Mouse (Mus musculus): ENCODE results near the gene Atp5d. TPM values are rescaled to one million over a fixed set of nuclear protein-coding genes. Genes with fewer than 3 reads are reported as not detected.

Gene Atp5d
- polyA plus RNA-seq, 1 experiment, result 709 TPM

DNA sequence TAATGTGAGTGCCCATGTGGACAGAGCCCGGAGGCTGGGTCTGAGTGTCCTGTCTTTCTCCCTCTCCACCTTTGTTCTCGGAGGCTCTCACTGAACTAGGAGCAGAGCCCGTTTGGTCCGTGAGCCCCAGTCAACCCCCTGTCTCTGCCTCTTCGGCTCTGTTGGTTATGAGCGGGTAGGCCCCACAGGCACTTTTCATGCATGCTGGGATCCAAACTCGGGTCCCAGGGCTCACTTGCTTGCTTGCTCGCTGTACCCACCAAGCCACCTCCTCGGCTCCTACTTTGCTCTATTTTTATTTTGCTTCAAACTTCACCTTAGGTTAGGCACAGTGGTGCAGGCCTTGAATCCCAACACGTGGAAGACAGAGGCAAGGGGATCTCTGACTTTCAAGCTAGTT, 49.3 kb downstream of the Atp5d start:
- WGBS, result 90% methylated on average over 10 of the region's 10 CpGs
- no peak for TF ChIP-seq POLR2A (IDR thresholded peaks at IDR 0.05; ENCODE audit: borderline replicate concordance, extremely low read depth, low read depth, low read length)
- TF ChIP-seq CTCF (IDR thresholded peaks at IDR 0.05; ENCODE audit: insufficient read depth, low read length), result no peak

DNA sequence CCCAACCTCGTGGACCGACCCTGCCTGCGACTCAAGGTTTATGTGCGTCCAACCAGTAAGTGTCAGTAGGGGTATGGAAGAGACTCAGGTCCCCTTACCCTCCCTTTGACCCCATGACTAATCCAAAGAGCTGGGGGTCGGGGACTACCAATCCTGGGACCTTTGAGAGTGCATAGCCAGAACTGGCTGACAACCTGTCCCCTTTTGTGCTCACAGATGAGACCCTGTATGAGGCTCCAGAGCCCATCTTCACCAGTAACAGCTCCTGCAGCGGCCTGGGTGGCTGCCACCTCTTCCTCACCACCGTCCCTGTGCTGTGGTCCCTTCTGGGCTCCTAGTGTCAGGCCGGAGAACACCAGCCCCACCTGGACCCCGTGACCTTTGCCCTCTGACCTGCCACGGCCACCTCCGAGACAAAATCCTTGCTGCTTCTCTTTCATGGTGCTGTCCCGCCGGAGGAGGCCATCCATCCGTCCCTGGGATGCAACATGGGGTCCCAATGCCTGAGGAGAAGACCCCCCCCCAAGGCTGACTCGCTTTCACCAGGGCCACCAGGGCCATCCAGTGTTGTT, 50.1 kb downstream of the Atp5d start:
- TF ChIP-seq CTCF (IDR thresholded peaks at IDR 0.05; ENCODE audit: insufficient read depth, low read length) (no peak), POLR2A (IDR thresholded peaks at IDR 0.05; ENCODE audit: borderline replicate concordance, extremely low read depth, low read depth, low read length) (no peak)
- no peak for DNase-seq
- H3K4me3 ChIP-seq (replicated peaks; ENCODE audit: extremely low read depth, low read depth, low read length), result no peak overlapping the region
- H3K4me1 ChIP-seq (ENCODE audit: control insufficient read depth, insufficient read depth, low read length), result 0 out of 2 replicates have a peak, but pooled peaks cover 2% of the 10 kb centered on the region
- 90% methylated on average over 15 of the region's 15 CpGs for WGBS

More for the DNA sequence above, 49.3 kb downstream of the Atp5d start:
- no peak overlapping the region for H3K4me3 ChIP-seq (replicated peaks; ENCODE audit: extremely low read depth, low read depth, low read length)
- 0 out of 2 replicates have a peak, but pooled peaks cover 2% of the 10 kb centered on the region for H3K4me1 ChIP-seq (ENCODE audit: control insufficient read depth, insufficient read depth, low read length)
- no peak for DNase-seq

DNA sequence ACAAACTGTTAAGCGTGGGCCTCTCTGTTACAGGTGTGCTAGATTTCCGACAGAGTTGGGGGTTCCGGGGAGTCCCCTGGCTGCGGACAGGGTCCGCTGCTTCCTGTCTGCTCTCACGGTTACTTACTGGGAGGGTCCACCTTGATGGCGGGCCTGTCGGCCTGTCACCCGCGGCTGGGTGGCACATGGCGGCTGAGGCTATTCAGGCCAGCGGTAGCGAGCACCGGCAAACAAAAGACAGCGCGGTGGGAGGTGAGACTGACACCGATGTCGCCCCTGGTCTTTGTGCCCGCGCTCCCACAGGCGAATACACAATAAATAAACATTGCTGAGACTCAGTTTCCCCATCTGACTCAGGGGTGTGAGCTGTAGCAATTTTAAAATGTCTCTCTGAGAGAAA, 51.6 kb downstream of the Atp5d start:
- DNase-seq, result no peak
- H3K4me1 ChIP-seq (ENCODE audit: control insufficient read depth, insufficient read depth, low read length), result 0 out of 2 replicates have a peak, but pooled peaks cover 2% of the 10 kb centered on the region
- WGBS, result 16% methylated on average over 21 of the region's 21 CpGs
- TF ChIP-seq CTCF (IDR thresholded peaks at IDR 0.05; ENCODE audit: insufficient read depth, low read length), result no peak
- TF ChIP-seq POLR2A (IDR thresholded peaks at IDR 0.05; ENCODE audit: borderline replicate concordance, extremely low read depth, low read depth, low read length), result no peak
- H3K4me3 ChIP-seq (replicated peaks; ENCODE audit: extremely low read depth, low read depth, low read length), result no peak overlapping the region

DNA sequence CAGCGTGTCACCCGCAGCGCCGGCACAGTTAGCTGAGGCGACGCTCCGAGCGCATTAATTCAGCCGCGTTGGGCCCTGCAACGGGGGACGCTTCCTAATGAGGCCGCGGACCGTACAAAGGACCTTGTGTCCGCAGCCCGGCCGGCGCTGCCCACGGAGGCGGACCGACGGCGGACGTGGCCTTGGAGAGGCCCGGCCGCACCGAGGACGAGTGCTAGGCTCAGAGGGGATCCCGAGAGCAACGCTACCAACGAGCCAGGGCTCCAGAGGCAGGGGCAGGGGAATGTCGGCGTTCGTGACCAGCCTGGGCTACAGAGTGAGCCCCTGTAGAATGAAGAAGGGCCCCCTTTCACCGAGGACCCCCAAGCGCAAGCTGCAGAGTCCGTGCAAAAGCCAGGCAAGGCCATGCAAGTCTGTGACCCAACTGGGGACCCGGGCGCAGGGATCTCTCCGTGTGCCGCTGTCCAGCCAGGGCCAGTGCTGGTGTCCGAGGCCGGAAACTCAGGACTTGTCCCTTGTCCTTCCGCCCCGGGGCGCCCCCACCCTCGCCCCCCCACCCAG, 52.1 kb downstream of the Atp5d start:
- peak; percentile 31 for DNase-seq
- 2% methylated on average over 48 of the region's 48 CpGs for WGBS
- H3K4me1 ChIP-seq (ENCODE audit: control insufficient read depth, insufficient read depth, low read length), result 0 out of 2 replicates have a peak, but pooled peaks cover 2% of the 10 kb centered on the region
- peak overlapping the region; percentile 11 for H3K4me3 ChIP-seq (replicated peaks; ENCODE audit: extremely low read depth, low read depth, low read length)
- TF ChIP-seq POLR2A (IDR thresholded peaks at IDR 0.05; ENCODE audit: borderline replicate concordance, extremely low read depth, low read depth, low read length) (no peak), CTCF (IDR thresholded peaks at IDR 0.05; ENCODE audit: insufficient read depth, low read length) (no peak)

DNA sequence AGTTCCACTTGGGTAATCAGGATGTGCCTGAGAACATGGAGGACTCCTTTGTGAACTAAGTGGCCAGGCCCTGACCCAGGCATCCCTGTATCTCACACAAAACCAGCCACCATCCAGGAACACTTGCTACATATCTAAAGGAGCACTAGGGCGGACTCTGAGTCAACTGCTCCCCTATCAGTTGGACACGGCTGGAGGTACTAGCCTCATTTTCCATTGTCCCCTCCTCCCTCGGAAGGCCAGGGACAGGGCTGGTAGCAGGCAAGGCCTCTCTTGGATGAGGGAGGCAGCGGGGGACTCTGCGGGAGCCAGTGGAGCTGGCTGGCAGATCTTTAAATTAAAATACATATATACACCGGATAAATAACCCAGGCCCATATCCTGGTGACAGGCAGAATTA, 55.5 kb downstream of the Atp5d start:
- H3K4me3 ChIP-seq (replicated peaks; ENCODE audit: extremely low read depth, low read depth, low read length), result no peak overlapping the region
- WGBS, result 91% methylated on average over 6 of the region's 6 CpGs
- DNase-seq, result no peak
- TF ChIP-seq CTCF (IDR thresholded peaks at IDR 0.05; ENCODE audit: insufficient read depth, low read length), result no peak
- no peak for TF ChIP-seq POLR2A (IDR thresholded peaks at IDR 0.05; ENCODE audit: borderline replicate concordance, extremely low read depth, low read depth, low read length)
- 0 out of 2 replicates have a peak, but pooled peaks cover 2% of the 10 kb centered on the region for H3K4me1 ChIP-seq (ENCODE audit: control insufficient read depth, insufficient read depth, low read length)

DNA sequence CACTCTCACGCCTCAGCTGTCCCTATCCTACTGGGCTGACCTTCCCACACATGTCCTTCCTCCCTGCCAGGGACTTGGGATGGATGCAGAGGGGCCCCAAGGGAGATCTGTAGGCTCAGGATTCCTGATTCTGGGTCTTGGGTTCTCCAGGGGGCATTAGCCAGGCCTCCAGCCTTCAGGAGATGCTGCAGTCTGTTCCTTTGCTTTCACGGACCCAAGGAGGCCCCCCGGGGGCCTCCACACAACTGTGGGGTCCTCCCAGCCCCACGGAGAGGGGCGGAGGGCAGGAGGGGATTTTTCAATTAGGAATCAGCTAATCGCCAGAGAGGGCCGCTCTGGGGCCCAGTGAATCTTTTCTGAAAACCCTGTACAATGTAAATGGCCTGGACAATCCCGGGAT, 56.0 kb downstream of the Atp5d start:
- 74% methylated on average over 8 of the region's 8 CpGs for WGBS
- Histone ChIP-seq H3K4me1 (ENCODE audit: control insufficient read depth, insufficient read depth, low read length) (0 out of 2 replicates have a peak, but pooled peaks cover 2% of the 10 kb centered on the region), H3K4me3 (replicated peaks; ENCODE audit: extremely low read depth, low read depth, low read length) (no peak overlapping the region)
- TF ChIP-seq CTCF (IDR thresholded peaks at IDR 0.05; ENCODE audit: insufficient read depth, low read length) (no peak), POLR2A (IDR thresholded peaks at IDR 0.05; ENCODE audit: borderline replicate concordance, extremely low read depth, low read depth, low read length) (no peak)
- DNase-seq, result no peak

Other genes starting within 250 kb of the Atp5d start
- gene Cfd, start 247.8 kb upstream of the Atp5d start, polyA plus RNA-seq (2012; rRNA removed), result 297 and 1,797 TPM in 2 replicates
- gene Med16, start 229.7 kb upstream of the Atp5d start, polyA plus RNA-seq (2012; rRNA removed), result 76.2 and 79.1 TPM in 2 replicates
- not detected in 2 replicates for gene Gm26602, start 227.8 kb upstream of the Atp5d start, polyA plus RNA-seq (2012; rRNA removed)
- gene Kiss1r, start 221.7 kb upstream of the Atp5d start, polyA plus RNA-seq (2012; rRNA removed), result 20.9 and 24.4 TPM in 2 replicates
- 129 and 162 TPM in 2 replicates for gene R3hdm4, start 217.4 kb upstream of the Atp5d start, polyA plus RNA-seq (2012; rRNA removed)
- gene Arid3a, start 211.6 kb upstream of the Atp5d start, polyA plus RNA-seq (2012; rRNA removed), result 7.8 and 8.6 TPM in 2 replicates
- 33.5 and 35.5 TPM in 2 replicates for gene Wdr18, start 178.5 kb upstream of the Atp5d start, polyA plus RNA-seq (2012; rRNA removed)
- gene Grin3b, start 167.9 kb upstream of the Atp5d start, polyA plus RNA-seq (2012; rRNA removed), result 0.33 TPM in 1 of 2 replicates, not detected in the other
- 294 and 318 TPM in 2 replicates for gene Tmem259, start 154.3 kb upstream of the Atp5d start, polyA plus RNA-seq (2012; rRNA removed)
- gene Cnn2, start 150.0 kb upstream of the Atp5d start, polyA plus RNA-seq (2012; rRNA removed), result 387 and 395 TPM in 2 replicates
- 31.4 and 38.2 TPM in 2 replicates for gene Abca7, start 142.1 kb upstream of the Atp5d start, polyA plus RNA-seq (2012; rRNA removed)
- gene Arhgap45, start 122.0 kb upstream of the Atp5d start, polyA plus RNA-seq (2012; rRNA removed), result 102 and 103 TPM in 2 replicates
- 199 and 208 TPM in 2 replicates for gene Polr2e, start 98.8 kb upstream of the Atp5d start, polyA plus RNA-seq (2012; rRNA removed)
- 581 and 623 TPM in 2 replicates for gene Gpx4, start 91.5 kb upstream of the Atp5d start, polyA plus RNA-seq (2012; rRNA removed)
- gene Sbno2, start 33.1 kb upstream of the Atp5d start, polyA plus RNA-seq (2012; rRNA removed), result 83.7 and 85.8 TPM in 2 replicates
- 161 and 168 TPM in 2 replicates for gene Stk11, start 22.8 kb upstream of the Atp5d start, polyA plus RNA-seq (2012; rRNA removed)
- gene Cbarp, start 2.2 kb downstream of the Atp5d start, polyA plus RNA-seq (2012; rRNA removed), result 29.9 and 31.5 TPM in 2 replicates
- 110 and 150 TPM in 2 replicates for gene Midn, start 9.6 kb downstream of the Atp5d start, polyA plus RNA-seq (2012; rRNA removed)
- gene Cirbp, start 27.4 kb downstream of the Atp5d start, polyA plus RNA-seq (2012; rRNA removed), result 162 and 200 TPM in 2 replicates
- gene 1600002K03Rik, start 34.3 kb downstream of the Atp5d start, polyA plus RNA-seq (2012; rRNA removed), result 11.2 and 14.0 TPM in 2 replicates
- 3.6 and 4.7 TPM in 2 replicates for gene Efna2, start 40.9 kb downstream of the Atp5d start, polyA plus RNA-seq (2012; rRNA removed)
- gene Mum1, start 87.8 kb downstream of the Atp5d start, polyA plus RNA-seq (2012; rRNA removed), result 39.6 and 42.0 TPM in 2 replicates
- gene Ndufs7, start 110.5 kb downstream of the Atp5d start, polyA plus RNA-seq (2012; rRNA removed), result 421 and 497 TPM in 2 replicates
- gene Gamt, start 122.4 kb downstream of the Atp5d start, polyA plus RNA-seq (2012; rRNA removed), result 26.4 and 29.7 TPM in 2 replicates
- gene Dazap1, start 122.9 kb downstream of the Atp5d start, polyA plus RNA-seq (2012; rRNA removed), result 65.9 and 68.5 TPM in 2 replicates
- 1,318 and 1,397 TPM in 2 replicates for gene Rps15, start 153.8 kb downstream of the Atp5d start, polyA plus RNA-seq (2012; rRNA removed)
- gene Apc2, start 157.3 kb downstream of the Atp5d start, polyA plus RNA-seq (2012; rRNA removed), result 3.8 and 4.1 TPM in 2 replicates
- 58.4 and 62.4 TPM in 2 replicates for gene 2310011J03Rik, start 181.9 kb downstream of the Atp5d start, polyA plus RNA-seq (2012; rRNA removed)
- gene Pcsk4, start 190.9 kb downstream of the Atp5d start, polyA plus RNA-seq (2012; rRNA removed), result 9.8 and 10.4 TPM in 2 replicates
- gene Reep6, start 191.3 kb downstream of the Atp5d start, polyA plus RNA-seq (2012; rRNA removed), result 23.7 and 26.8 TPM in 2 replicates
- 87.6 and 89.2 TPM in 2 replicates for gene Adamtsl5, start 209.8 kb downstream of the Atp5d start, polyA plus RNA-seq (2012; rRNA removed)
- gene Plk5, start 217.8 kb downstream of the Atp5d start, polyA plus RNA-seq (2012; rRNA removed), result 5.5 and 6.0 TPM in 2 replicates
- gene Mex3d, start 249.0 kb downstream of the Atp5d start, polyA plus RNA-seq (2012; rRNA removed), result 37.5 and 48.3 TPM in 2 replicates

All from lung, adult 2 months (tissue).